Mouse (Mus musculus) forebrain, embryonic 11.5 days (tissue): ENCODE measurements at regions not wholly inside any gene's neighbourhood (a gene's known extent, or its start where the extent isn't known, plus 50 kb on each side); places are given as distances from the start of the nearest gene placed in this dataset.

Experiments used
- ATAC-seq: fragments of 200-750 bp; cut with Nextera tagmentation; replicated peaks from 2 replicates; pipeline ENCODE4 v1.8.0; 2017; ENCODE audit warnings: moderate TSS enrichment; ENCODE audit not compliant: low FRiP score
- DNase-seq: peaks from one replicate; pipeline ENCODE4 v3.0.0-alpha.2; 2017; ENCODE audit warnings: low spot score
- H3K27ac ChIP-seq: fragments of 300-500 bp; sonication (generic); 2 replicates; pipeline ENCODE4 v1.5.1; 2014; ENCODE audit warnings: low read depth, low read length
- H3K27me3 ChIP-seq: fragments of 300-500 bp; sonication (generic); 2 replicates; pipeline ENCODE4 v1.6.1; 2014; ENCODE audit warnings: mild to moderate bottlenecking, low read length, mixed read lengths; ENCODE audit not compliant: control insufficient read depth, insufficient read depth
- H3K36me3 ChIP-seq: fragments of 300-500 bp; sonication (generic); 2 replicates; pipeline ENCODE4 v1.6.1; 2014; ENCODE audit warnings: mild to moderate bottlenecking, low read length, moderate library complexity, mixed read lengths; ENCODE audit not compliant: control insufficient read depth, insufficient read depth
- H3K4me1 ChIP-seq: fragments of 300-500 bp; sonication (generic); replicated peaks from 2 replicates; pipeline ENCODE4 v1.6.1; 2014; ENCODE audit warnings: low read length, mixed read lengths; ENCODE audit not compliant: control insufficient read depth, insufficient read depth
- H3K4me2 ChIP-seq: fragments of 300-500 bp; sonication (generic); 2 replicates; pipeline ENCODE4 v1.6.1; 2014; ENCODE audit warnings: low read depth, mild to moderate bottlenecking, low read length, moderate library complexity, mixed read lengths; ENCODE audit not compliant: severe bottlenecking
- H3K4me3 ChIP-seq: fragments of 300-500 bp; sonication (generic); 2 replicates; pipeline ENCODE4 v1.5.1; 2014; ENCODE audit warnings: low read depth, low read length
- H3K9ac ChIP-seq: fragments of 300-500 bp; sonication (generic); 2 replicates; pipeline ENCODE4 v1.6.1; 2014; ENCODE audit warnings: low read length
- H3K9me3 ChIP-seq: fragments of 300-500 bp; sonication (generic); 2 replicates; pipeline ENCODE4 v1.6.1; 2016; ENCODE audit warnings: low read length, mixed read lengths; ENCODE audit not compliant: control insufficient read depth
- WGBS: fragments of 180-500 bp; shearing (Covaris S2); extraction: QIAGEN DNeasy Blood & Tissue Kit; methylation state at CpG from one replicate; pipeline ENCODE4 v1.1.7; 2014; 5-methylcytosine and 5-hydroxymethylcytosine counted together

DNA sequence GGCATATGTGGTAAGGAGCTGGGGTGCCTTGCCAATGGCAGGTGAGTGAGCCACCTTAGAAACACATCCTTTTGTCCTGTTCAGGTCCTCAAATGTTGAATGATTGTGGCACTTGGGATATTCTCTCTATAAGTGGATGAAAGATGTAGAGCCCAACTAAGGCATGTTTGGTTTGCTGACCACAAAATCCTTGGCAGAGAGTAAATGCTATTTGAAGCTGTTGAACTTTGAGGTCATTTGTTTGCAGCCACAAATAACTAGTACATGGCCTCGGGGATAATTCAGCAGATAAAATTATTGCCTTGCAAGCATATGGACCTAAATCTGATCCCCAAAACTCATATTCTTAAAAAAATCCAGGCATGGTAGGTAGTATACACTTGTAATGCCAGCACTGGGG lies 281.2 kb downstream of the Cd47 start:
- no peak for DNase-seq
- H3K4me3 ChIP-seq, result no peak overlapping the region
- 84% methylated on average over 1 of the region's 1 CpGs for WGBS

DNA sequence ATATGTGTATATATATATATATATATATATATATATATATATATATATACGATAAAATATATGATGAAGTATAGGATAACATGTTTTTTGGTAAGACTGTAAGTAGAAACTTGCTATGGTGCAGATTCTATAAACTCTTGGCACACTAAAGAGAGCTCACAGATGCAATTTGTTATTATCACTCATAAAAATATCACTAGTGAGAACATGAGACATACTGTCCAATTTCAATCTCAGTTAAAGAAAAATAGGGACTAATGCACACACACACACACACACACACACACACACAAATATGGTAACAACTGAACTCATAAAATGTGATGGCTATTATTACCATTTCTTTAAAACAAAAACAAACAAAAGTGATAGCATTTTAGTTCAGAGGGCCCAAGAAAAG lies 292.0 kb downstream of the Cd47 start:
- H3K4me2 ChIP-seq, result no peak overlapping the region
- H3K9ac ChIP-seq, result no peak overlapping the region
- no peak overlapping the region for H3K4me3 ChIP-seq
- H3K36me3 ChIP-seq, result no peaks in the 10 kb centered on the region
- WGBS, result 88% methylated on average over 1 of the region's 1 CpGs
- no peak overlapping the region for H3K27ac ChIP-seq
- no peak for DNase-seq
- no peaks in the 10 kb centered on the region for H3K9me3 ChIP-seq
- no peaks in the 10 kb centered on the region for H3K4me1 ChIP-seq
- ATAC-seq, result no peak
- no peaks in the 10 kb centered on the region for H3K27me3 ChIP-seq

More for the DNA sequence above, 281.2 kb downstream of the Cd47 start:
- no peak overlapping the region for H3K4me2 ChIP-seq
- no peaks in the 10 kb centered on the region for H3K27me3 ChIP-seq
- H3K4me1 ChIP-seq, result no peaks in the 10 kb centered on the region
- no peaks in the 10 kb centered on the region for H3K36me3 ChIP-seq
- H3K9ac ChIP-seq, result no peak overlapping the region
- no peaks in the 10 kb centered on the region for H3K9me3 ChIP-seq
- H3K27ac ChIP-seq, result no peak overlapping the region
- ATAC-seq, result no peak

- H3K4me1 ChIP-seq, result no peaks in the 10 kb centered on the region
- H3K36me3 ChIP-seq, result no peaks in the 10 kb centered on the region
- H3K27me3 ChIP-seq, result no peaks in the 10 kb centered on the region
- no peak overlapping the region for H3K9ac ChIP-seq
- WGBS, result 94% methylated on average over 3 of the region's 3 CpGs
- H3K4me3 ChIP-seq, result no peak overlapping the region
- no peak overlapping the region for H3K4me2 ChIP-seq
- no peak for DNase-seq
- no peaks in the 10 kb centered on the region for H3K9me3 ChIP-seq
- H3K27ac ChIP-seq, result no peak overlapping the region
- no peak for ATAC-seq
Observed at GRCm38 (mm10) chr16:50092780-50093179, 292.4 kb downstream of the Cd47 start.

DNA sequence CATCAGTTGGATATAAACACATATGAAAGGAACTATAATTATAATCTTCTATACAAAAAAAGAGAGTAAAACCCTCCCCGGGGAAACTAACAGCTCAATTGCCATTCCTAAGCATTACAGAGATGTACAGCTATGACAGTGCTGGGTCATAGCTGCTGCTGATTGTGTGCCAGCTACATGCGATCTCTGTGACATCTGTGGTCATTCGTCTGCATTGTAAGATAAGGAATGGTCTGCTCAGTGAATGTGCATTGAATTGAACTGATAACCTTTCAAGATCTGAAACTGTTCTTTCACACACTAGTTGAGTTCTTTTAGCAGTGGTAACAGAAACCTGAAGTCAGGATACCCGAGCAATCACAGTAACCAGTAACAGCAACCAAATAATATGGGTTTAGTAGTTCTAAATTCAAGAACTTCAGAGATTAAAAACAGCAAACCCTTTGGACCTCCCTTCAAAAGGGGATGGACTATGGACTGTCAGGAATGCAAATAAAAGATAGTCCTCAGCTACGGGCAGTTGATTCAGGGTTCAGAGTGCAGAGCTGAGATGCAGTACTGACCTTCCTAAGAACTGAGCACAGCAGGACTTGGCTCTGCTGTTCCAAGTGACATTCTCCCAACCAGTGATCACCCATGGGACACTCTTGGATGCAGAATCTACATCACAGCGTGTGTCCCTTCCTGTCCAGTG lies 295.7 kb downstream of the Cd47 start:
- no peaks in the 10 kb centered on the region for H3K27me3 ChIP-seq
- H3K36me3 ChIP-seq, result no peaks in the 10 kb centered on the region
- 84% methylated on average over 6 of the region's 6 CpGs for WGBS
- no peak for DNase-seq
- no peaks in the 10 kb centered on the region for H3K4me1 ChIP-seq
- ATAC-seq, result no peak
- H3K27ac ChIP-seq, result no peak overlapping the region
- H3K9ac ChIP-seq, result no peak overlapping the region
- no peaks in the 10 kb centered on the region for H3K9me3 ChIP-seq
- H3K4me3 ChIP-seq, result no peak overlapping the region
- no peak overlapping the region for H3K4me2 ChIP-seq

DNA sequence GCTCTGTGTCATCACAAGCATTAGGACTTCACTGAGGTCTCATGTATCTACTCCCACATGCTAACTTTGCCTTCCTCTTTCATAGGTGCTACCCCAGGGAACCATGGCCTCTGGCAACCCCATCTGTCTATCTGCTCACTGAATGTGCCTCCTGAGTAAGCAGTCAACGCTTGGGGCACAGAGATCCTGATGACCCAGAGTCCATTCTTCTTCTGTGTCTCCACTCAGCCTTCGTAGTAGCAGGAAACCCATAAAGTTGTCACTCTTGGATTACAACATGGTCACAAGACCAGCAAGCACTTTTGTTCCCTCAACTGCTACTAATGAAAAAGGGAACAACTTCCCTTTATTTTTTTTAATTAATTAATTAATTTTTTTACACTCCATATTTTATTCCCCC lies 296.2 kb downstream of the Cd47 start:
- WGBS, result 80% methylated on average over 2 of the region's 2 CpGs

GRCm38 (mm10) chr16:50103340-50103739 lies 303.0 kb downstream of the Cd47 start:
- Histone ChIP-seq H3K27ac (no peak overlapping the region), H3K27me3 (no peaks in the 10 kb centered on the region), H3K9me3 (no peaks in the 10 kb centered on the region), H3K4me3 (no peak overlapping the region), H3K4me1 (no peaks in the 10 kb centered on the region), H3K9ac (no peak overlapping the region), H3K4me2 (no peak overlapping the region), H3K36me3 (no peaks in the 10 kb centered on the region)
- DNase-seq (no peak), ATAC-seq (no peak)
- WGBS, result 88% methylated on average over 7 of the region's 7 CpGs

More for the DNA sequence above, 296.2 kb downstream of the Cd47 start:
- Histone ChIP-seq H3K36me3 (no peaks in the 10 kb centered on the region), H3K4me1 (no peaks in the 10 kb centered on the region), H3K27me3 (no peaks in the 10 kb centered on the region), H3K27ac (no peak overlapping the region), H3K9me3 (no peaks in the 10 kb centered on the region), H3K4me2 (no peak overlapping the region), H3K4me3 (no peak overlapping the region), H3K9ac (no peak overlapping the region)
- DNase-seq, result no peak
- ATAC-seq, result no peak

GRCm38 (mm10) chr16:50118150-50118549 lies 314.0 kb downstream of the Bbx start:
- H3K4me2 ChIP-seq, result no peak overlapping the region
- H3K9ac ChIP-seq, result no peak overlapping the region
- no peak for ATAC-seq
- no peaks in the 10 kb centered on the region for H3K9me3 ChIP-seq
- H3K4me1 ChIP-seq, result no peaks in the 10 kb centered on the region
- 92% methylated on average over 7 of the region's 7 CpGs for WGBS
- H3K27me3 ChIP-seq, result no peaks in the 10 kb centered on the region
- DNase-seq, result no peak
- no peak overlapping the region for H3K4me3 ChIP-seq
- no peaks in the 10 kb centered on the region for H3K36me3 ChIP-seq
- H3K27ac ChIP-seq, result no peak overlapping the region

DNA sequence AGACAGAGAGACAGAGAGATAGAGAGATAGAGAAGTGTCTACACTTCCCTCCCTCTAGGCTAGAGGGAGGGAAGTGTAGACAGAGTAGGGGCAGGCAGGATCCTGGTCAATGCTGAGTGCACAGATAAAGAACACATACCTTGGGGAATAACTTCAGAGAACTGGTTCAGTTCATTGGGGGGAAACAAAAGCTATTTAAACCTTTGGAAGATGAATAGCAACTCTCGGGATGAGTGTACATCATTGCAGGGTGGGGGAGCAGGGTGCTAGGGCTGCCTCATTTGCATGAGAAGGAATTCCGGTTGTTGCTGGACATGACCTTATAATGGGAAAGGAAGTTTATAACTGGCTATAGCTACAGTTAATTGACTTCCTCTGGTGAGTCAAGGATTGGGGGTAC lies 309.7 kb downstream of the Bbx start:
- no peak for DNase-seq
- WGBS, result 71% methylated on average over 2 of the region's 2 CpGs
- Histone ChIP-seq H3K4me1 (no peaks in the 10 kb centered on the region), H3K4me3 (no peak overlapping the region), H3K27me3 (no peaks in the 10 kb centered on the region), H3K9ac (no peak overlapping the region), H3K36me3 (no peaks in the 10 kb centered on the region), H3K27ac (no peak overlapping the region), H3K9me3 (no peaks in the 10 kb centered on the region), H3K4me2 (no peak overlapping the region)
- ATAC-seq, result no peak

DNA sequence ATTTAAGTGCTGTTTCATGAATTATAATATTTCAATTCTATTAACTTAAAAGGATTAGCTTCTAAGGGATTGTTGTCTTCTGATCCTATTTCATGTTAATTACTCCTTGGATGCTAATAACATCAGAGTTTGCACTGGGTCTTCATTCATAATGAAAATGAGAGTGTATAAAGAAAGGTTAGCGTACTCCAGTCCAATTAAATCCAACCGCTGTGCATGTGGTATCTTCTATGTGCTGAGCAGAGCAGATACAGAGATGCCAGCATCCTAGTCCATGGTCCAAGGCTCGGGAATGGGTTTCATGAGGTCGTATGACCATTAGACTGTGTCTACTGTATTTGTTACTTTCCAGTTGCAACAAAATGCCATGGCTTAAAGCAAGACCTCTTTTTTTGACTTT lies 307.5 kb downstream of the Bbx start:
- no peaks in the 10 kb centered on the region for H3K36me3 ChIP-seq
- no peaks in the 10 kb centered on the region for H3K4me1 ChIP-seq
- no peak overlapping the region for H3K4me3 ChIP-seq
- no peaks in the 10 kb centered on the region for H3K9me3 ChIP-seq
- ATAC-seq (no peak), DNase-seq (no peak)
- H3K27me3 ChIP-seq, result no peaks in the 10 kb centered on the region
- H3K27ac ChIP-seq, result no peak overlapping the region
- no peak overlapping the region for H3K4me2 ChIP-seq
- H3K9ac ChIP-seq, result no peak overlapping the region
- 82% methylated on average over 4 of the region's 4 CpGs for WGBS
